Mouse (Mus musculus) forebrain, embryonic 15.5 days (tissue): Measurements from ENCODE around the gene Igfbpl1. TPM values are rescaled to one million over a fixed set of nuclear protein-coding genes. Genes with fewer than 3 reads are reported as not detected.

Experiments
- ATAC-seq: fragments of 200-750 bp; cut with Nextera tagmentation; replicated peaks from 2 replicates; pipeline ENCODE4 v1.8.0; 2017; ENCODE audit warnings: mild to moderate bottlenecking, moderate TSS enrichment, moderate library complexity
- H3K27ac ChIP-seq: fragments of 300-500 bp; sonication (generic); replicated peaks from 2 replicates; pipeline ENCODE4 v1.5.1; 2015; ENCODE audit warnings: mild to moderate bottlenecking, inconsistent platforms
- H3K27me3 ChIP-seq: fragments of 300-500 bp; sonication (generic); 2 replicates; pipeline ENCODE4 v1.6.1; 2015; ENCODE audit warnings: inconsistent platforms
- H3K36me3 ChIP-seq: fragments of 300-500 bp; sonication (generic); 2 replicates; pipeline ENCODE4 v1.6.1; 2015; ENCODE audit warnings: mild to moderate bottlenecking, inconsistent platforms
- H3K4me1 ChIP-seq: fragments of 300-500 bp; sonication (generic); 2 replicates; pipeline ENCODE4 v1.6.1; 2015; ENCODE audit warnings: inconsistent platforms
- H3K4me2 ChIP-seq: fragments of 300-500 bp; sonication (generic); replicated peaks from 2 replicates; pipeline ENCODE4 v1.6.1; 2015; ENCODE audit warnings: mild to moderate bottlenecking, inconsistent platforms
- H3K4me3 ChIP-seq: fragments of 300-500 bp; sonication (generic); 2 replicates; pipeline ENCODE4 v1.5.1; 2015; ENCODE audit warnings: mild to moderate bottlenecking, inconsistent platforms
- H3K9ac ChIP-seq: fragments of 300-500 bp; sonication (generic); replicated peaks from 2 replicates; pipeline ENCODE4 v1.6.1; 2015; ENCODE audit warnings: mild to moderate bottlenecking, inconsistent platforms
- H3K9me3 ChIP-seq: fragments of 300-500 bp; sonication (generic); 2 replicates; pipeline ENCODE4 v1.6.1; 2016; ENCODE audit warnings: inconsistent platforms
- WGBS: fragments of 180-500 bp; shearing (Covaris S2); methylation state at CpG from one replicate; pipeline ENCODE4 v1.1.7; 2015; ENCODE audit warnings: mixed read lengths; 5-methylcytosine and 5-hydroxymethylcytosine counted together
- polyA plus RNA-seq: library from polyadenylated mRNA; unstranded; fragments of >200 nt; fragmentation: Nextera tagmentation; extraction: Ambion mirVana; gene quantifications from 2 replicates; pipeline ENCODE4 v1.2.1, GENCODE M21; 2015

Igfbpl1 gene
- polyA plus RNA-seq, 1 experiment from 2014 or later, result 114 TPM

DNA sequence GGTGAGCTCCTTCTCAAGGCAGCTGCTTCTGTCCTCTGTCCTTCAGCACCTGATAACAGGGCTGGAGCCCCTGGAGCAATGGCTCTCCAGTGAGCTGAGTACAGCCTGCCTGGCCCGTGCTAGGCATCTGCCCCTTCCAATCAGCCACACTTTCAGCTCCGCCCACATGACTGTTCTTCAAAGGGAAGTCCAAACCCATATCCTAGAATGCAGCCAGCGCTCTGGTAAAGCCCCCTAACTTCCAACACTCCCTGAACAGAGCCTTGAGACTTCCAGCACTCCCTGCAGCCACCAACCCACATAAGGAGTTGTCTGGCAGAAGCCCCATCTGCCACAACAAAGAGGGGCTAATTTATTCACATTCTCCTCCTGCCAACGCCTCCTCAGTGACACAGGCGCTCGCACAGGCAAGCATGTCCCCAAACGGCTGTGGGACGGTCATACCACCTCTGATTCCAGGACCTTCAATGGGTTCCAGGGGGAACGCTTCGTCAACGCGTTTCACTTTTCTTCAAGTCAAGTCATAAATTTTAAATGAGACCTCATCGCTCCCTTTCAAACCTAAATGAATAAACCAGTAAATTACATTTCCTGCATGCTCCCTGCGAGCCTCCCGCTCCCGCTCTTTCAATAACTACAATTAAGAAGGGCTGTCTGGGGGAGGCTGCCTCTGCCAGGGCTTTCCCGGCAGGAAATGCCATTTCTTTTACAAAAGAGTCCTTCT lies 7.4 kb downstream of the Igfbpl1 start:
- H3K4me2 ChIP-seq, result peak overlapping the region; percentile 39
- peak overlapping the region; percentile 15 for H3K4me3 ChIP-seq
- peak overlapping the region; percentile 27 for H3K9ac ChIP-seq
- under 1% methylated on average over 17 of the region's 17 CpGs for WGBS
- peaks cover 89% of the 10 kb centered on the region for H3K4me1 ChIP-seq
- H3K36me3 ChIP-seq, result peaks cover 24% of the 10 kb centered on the region
- H3K27me3 ChIP-seq, result no peaks in the 10 kb centered on the region
- peak overlapping the region; percentile 99 for H3K27ac ChIP-seq
- no peaks in the 10 kb centered on the region for H3K9me3 ChIP-seq
- ATAC-seq, result peak; percentile 84

DNA sequence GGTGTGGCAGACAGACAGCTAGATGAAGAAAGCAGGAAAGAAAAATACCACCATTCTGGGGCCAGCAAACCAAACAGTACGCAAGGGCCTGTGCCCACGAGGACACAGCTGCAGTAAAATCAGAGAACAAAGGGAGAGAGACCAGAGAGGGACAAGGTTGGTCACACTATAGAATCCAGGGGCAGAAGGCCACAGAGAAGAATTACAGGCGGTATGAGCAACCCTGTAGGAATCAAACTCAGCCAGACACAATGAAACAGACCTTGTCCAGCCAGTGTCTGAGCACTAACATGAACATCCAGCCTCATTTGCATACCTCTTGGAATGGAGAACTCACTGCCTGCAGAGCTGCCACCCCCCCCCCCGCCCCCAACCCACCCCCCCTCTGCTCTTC lies 7.9 kb downstream of the Igfbpl1 start:
- Histone ChIP-seq H3K9me3 (no peaks in the 10 kb centered on the region), H3K9ac (peak overlapping the region; percentile 27), H3K36me3 (peaks cover 30% of the 10 kb centered on the region), H3K27me3 (no peaks in the 10 kb centered on the region), H3K27ac (peak overlapping the region; percentile 99), H3K4me1 (peaks cover 83% of the 10 kb centered on the region), H3K4me3 (peak overlapping the region; percentile 15), H3K4me2 (peak overlapping the region; percentile 39)
- WGBS, result 10% methylated on average over 4 of the region's 4 CpGs
- no peak; the same call in 1 of the 2 replicates for ATAC-seq

DNA sequence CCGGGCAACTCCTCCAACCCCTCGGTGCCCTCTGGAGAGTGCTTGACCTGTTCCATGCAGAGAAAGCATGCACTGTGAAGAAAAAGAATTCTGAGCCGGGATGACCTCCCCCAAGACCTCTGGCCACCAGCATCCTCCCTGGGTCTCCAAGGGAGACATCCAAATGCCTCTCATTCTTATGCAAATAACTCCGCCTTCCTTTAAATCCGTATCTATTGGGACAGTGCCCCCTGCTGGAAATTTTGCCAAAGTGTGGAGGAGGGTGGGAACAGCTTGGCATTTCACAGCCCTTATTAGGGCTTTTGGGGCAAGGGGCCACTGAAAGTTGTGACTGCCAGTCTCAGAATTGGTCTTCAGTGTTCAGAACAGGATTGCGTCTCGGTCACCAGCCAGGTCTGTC lies 11.2 kb downstream of the Igfbpl1 start:
- Histone ChIP-seq H3K36me3 (peaks cover 36% of the 10 kb centered on the region), H3K9ac (no peak overlapping the region), H3K27me3 (no peaks in the 10 kb centered on the region), H3K4me2 (no peak overlapping the region), H3K4me3 (no peak overlapping the region), H3K27ac (peak overlapping the region; percentile 39), H3K4me1 (peaks cover 52% of the 10 kb centered on the region), H3K9me3 (no peaks in the 10 kb centered on the region)
- 21% methylated on average over 7 of the region's 7 CpGs for WGBS
- no peak for ATAC-seq

DNA sequence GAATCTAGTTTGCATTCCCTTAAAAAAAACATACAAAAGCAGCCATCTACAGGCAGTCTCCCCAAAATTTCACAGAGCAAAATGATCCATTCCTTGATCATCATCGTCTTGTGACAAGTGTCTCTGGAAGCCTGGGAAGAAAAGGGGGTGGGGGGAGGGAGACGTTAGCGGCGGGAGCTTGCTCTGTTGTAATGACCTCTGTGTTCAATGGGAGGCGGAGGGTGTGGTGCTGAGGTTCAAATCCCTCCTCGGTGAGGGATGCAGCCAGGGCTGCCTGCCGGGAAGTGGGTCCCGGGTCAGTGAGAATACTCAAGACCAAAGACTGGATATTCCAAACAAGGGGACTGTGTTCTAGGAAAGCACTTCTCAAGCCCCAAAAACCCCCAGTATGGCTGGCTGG lies 15.5 kb downstream of the Igfbpl1 start:
- Histone ChIP-seq H3K9me3 (no peaks in the 10 kb centered on the region), H3K4me1 (peaks cover 15% of the 10 kb centered on the region), H3K36me3 (peaks cover 65% of the 10 kb centered on the region), H3K4me2 (no peak overlapping the region), H3K27ac (no peak overlapping the region), H3K27me3 (no peaks in the 10 kb centered on the region), H3K9ac (no peak overlapping the region), H3K4me3 (no peak overlapping the region)
- no peak for ATAC-seq
- 22% methylated on average over 8 of the region's 8 CpGs for WGBS

DNA sequence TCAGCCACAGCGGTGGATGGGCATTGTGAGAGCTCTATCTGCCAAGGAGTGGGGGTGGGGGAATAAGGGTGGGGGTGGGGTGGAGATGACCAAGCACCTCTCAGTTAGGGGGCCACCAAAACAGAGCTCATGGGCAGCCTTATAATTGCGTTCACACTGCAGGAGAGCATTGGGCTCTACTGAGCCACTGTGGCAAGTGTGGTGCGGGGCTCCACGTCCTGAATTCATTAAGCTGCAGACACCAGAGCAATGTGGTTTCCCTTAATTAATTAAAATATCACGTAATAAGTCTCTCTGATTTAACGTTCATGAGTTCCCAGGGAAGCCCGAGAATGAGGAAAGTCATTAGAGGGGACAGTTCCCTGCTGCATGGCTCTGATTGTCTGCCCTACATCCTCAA lies 18.7 kb downstream of the Igfbpl1 start:
- H3K4me1 ChIP-seq, result peaks cover 6% of the 10 kb centered on the region; the same call in 1 of the 2 replicates
- no peak overlapping the region for H3K27ac ChIP-seq
- H3K27me3 ChIP-seq, result no peaks in the 10 kb centered on the region
- H3K4me2 ChIP-seq, result no peak overlapping the region
- no peak overlapping the region for H3K9ac ChIP-seq
- WGBS, result 19% methylated on average over 7 of the region's 7 CpGs
- ATAC-seq, result no peak
- no peaks in the 10 kb centered on the region for H3K9me3 ChIP-seq
- peaks cover 47% of the 10 kb centered on the region for H3K36me3 ChIP-seq
- H3K4me3 ChIP-seq, result no peak overlapping the region

DNA sequence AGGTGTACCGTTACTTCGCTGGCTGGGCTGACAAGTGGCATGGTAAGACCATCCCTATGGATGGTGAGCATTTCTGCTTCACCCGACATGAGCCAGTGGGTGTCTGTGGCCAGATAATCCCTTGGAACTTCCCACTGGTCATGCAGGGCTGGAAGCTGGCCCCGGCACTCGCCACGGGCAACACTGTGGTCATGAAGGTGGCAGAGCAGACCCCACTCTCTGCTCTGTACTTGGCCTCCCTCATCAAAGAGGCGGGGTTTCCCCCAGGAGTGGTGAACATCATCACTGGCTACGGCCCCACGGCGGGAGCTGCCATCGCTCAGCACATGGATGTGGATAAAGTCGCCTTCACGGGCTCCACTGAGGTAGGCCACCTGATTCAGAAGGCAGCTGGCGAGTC lies 23.8 kb downstream of the Igfbpl1 start:
- H3K4me2 ChIP-seq, result no peak overlapping the region
- peaks cover 20% of the 10 kb centered on the region for H3K36me3 ChIP-seq
- H3K4me3 ChIP-seq, result no peak overlapping the region
- H3K27ac ChIP-seq, result no peak overlapping the region
- no peaks in the 10 kb centered on the region for H3K27me3 ChIP-seq
- H3K9ac ChIP-seq, result no peak overlapping the region
- H3K4me1 ChIP-seq, result peaks cover 24% of the 10 kb centered on the region
- H3K9me3 ChIP-seq, result no peaks in the 10 kb centered on the region
- no peak for ATAC-seq
- WGBS, result 94% methylated on average over 14 of the region's 14 CpGs

DNA sequence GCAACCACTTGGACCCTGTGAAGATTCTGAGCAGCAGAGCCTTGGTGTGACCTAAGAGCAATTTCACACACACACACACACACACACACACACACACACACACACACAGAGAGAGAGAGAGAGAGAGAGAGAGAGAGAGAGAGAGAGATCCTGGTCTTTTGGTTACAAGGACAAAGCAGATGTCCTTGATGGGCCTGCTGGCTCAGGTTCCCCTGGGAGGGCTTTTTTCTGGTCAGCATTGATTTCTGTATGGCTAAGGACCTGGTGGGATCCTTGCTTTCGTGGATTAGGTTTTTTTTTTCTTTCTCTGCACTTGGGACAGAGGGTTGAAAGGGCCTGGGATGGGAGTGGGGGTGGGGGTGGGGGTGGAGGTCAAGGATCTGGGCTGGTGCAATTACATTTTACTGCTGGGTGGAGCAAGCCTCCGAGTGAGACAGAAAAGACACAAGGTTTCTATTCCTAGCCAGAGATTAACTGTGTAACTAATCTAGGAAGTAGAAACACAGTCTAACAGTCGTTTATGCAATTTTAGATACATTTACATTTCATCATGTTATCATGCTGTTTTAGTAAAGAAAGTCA lies 26.7 kb downstream of the Igfbpl1 start:
- Histone ChIP-seq H3K36me3 (peaks cover 13% of the 10 kb centered on the region), H3K9ac (no peak overlapping the region), H3K9me3 (no peaks in the 10 kb centered on the region), H3K4me3 (no peak overlapping the region), H3K27me3 (no peaks in the 10 kb centered on the region), H3K4me2 (peak overlapping the region; percentile 65), H3K27ac (no peak overlapping the region), H3K4me1 (peaks cover 29% of the 10 kb centered on the region)
- no peak for ATAC-seq
- whole genome bisulfite sequencing, result 46% methylated on average over 3 of the region's 3 CpGs

DNA sequence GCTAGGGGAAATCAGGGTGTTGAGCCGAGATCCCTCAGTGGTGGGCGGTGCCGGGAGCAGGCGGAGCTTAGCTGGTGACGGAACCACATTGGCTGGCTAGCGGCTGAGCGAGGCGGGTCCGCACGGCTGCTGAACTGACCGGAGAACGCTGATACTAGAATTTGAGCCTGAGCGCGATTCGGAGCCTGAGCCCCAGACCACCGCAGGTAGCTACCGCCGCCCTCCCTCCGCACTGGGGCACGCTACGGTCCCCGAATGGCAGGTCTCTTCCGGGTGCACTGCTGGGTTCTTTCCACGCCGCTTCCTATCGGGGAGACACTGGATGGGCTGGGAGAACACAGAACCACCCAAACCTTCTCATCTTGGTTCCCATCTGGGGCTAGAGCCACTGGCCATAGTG lies 27.8 kb downstream of the Igfbpl1 start, which contains the start of gene Aldh1b1:
Gene Aldh1b1 (plus strand): TSS at position 59 of the 400 bp plus-strand sequence.
- Histone ChIP-seq H3K9ac (peak within 1 kb of the TSS; percentile 69), H3K27me3 (no peaks in the 10 kb centered on the region), H3K36me3 (peaks cover 13% of the 10 kb centered on the region), H3K4me1 (peaks cover 29% of the 10 kb centered on the region), H3K27ac (peak within 1 kb of the TSS; percentile 48), H3K4me3 (peak within 1 kb of the TSS; percentile 50), H3K9me3 (no peaks in the 10 kb centered on the region), H3K4me2 (peak within 1 kb of the TSS; percentile 65)
- peak; percentile 89 for ATAC-seq
- WGBS, result 2% methylated on average over 26 of the region's 26 CpGs

DNA sequence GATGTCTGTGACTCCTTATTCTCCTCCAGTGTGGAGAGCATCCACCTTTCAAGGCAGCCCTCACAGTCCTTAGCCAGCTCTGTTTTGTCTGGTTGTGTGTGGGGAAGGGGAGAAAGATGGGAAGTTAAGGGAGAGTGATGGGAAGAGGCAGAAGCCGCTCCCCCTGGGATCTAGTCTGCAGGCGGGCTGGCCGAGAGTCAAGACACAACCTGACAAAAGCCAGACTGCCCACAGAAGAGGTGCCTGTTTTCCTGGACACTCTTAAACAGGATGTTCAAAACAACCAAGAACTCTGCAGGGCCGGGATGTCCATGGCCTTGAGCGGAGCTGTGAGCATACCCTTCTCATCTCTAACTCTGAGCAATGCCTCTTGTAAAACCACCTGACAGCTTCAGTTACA lies 30.0 kb downstream of the Igfbpl1 start:
- 81% methylated on average over 5 of the region's 5 CpGs for WGBS
- Histone ChIP-seq H3K36me3 (no peaks in the 10 kb centered on the region), H3K27me3 (no peaks in the 10 kb centered on the region), H3K4me2 (no peak overlapping the region), H3K27ac (no peak overlapping the region), H3K4me3 (no peak overlapping the region), H3K9me3 (no peaks in the 10 kb centered on the region), H3K9ac (no peak overlapping the region), H3K4me1 (peaks cover 29% of the 10 kb centered on the region)
- ATAC-seq, result no peak

DNA sequence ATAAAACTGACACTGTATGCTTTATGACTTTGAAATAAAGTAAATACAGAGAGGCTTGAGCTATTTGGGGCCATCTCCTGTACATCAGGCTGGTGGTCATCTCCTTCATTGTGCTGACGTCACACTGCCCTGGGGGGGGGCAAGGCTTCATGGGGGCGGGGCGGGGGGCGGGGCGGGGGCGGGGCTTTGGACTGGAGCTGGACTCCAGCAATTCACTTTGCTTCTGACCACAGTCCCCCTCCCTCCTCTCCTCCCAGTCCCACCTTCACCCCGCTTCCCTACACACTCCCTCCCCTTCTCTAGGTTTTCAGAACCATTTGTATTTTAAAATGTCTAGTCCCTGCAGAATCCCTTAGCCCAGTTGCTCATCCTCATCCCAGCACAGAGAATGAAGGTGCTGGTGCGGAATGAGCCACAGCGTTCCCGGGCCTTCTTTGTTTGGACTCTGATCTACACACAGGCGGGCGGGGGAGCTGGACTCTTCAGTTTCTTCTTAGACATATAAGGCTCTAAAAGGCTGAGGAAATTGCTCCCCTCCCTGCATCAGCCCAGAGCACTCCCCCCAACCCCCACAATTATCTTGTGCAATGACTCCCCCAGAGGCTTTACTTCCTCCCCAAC lies 31.4 kb downstream of the Igfbpl1 start:
- ATAC-seq, result no peak
- peak overlapping the region; percentile 33 for H3K9ac ChIP-seq
- under 1% methylated on average over 12 of the region's 12 CpGs for WGBS
- peaks cover 23% of the 10 kb centered on the region for H3K4me1 ChIP-seq
- H3K27ac ChIP-seq, result peak overlapping the region; percentile 56; the same call in 1 of the 2 replicates
- no peaks in the 10 kb centered on the region for H3K36me3 ChIP-seq
- H3K27me3 ChIP-seq, result no peaks in the 10 kb centered on the region
- peak overlapping the region; percentile 16; the same call in 1 of the 2 replicates for H3K4me3 ChIP-seq
- peak overlapping the region; percentile 41 for H3K4me2 ChIP-seq
- H3K9me3 ChIP-seq, result no peaks in the 10 kb centered on the region

DNA sequence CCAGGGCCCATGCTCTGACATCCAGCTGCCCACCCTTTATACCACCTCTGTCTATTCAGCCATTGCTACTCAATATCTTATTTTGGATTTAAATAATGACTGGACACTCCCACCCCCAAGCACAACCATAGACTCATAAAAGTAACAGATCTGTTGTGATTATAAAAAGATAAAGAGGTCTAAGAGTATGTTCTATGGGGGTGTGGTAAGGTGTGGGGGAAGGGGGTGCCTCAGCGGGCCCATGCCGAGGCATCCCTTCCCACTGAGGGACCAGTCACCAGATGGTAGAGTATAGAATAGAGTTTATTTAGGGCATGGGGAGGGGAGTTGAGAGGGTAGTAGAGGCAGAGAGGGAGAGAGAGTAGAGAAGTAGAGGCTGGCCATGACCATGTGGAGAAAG lies 36.7 kb downstream of the Igfbpl1 start:
- ATAC-seq, result no peak
- no peaks in the 10 kb centered on the region for H3K36me3 ChIP-seq
- H3K9ac ChIP-seq, result no peak overlapping the region
- 76% methylated on average over 2 of the region's 2 CpGs for WGBS
- H3K4me2 ChIP-seq, result no peak overlapping the region
- no peaks in the 10 kb centered on the region for H3K9me3 ChIP-seq
- no peak overlapping the region for H3K4me3 ChIP-seq
- H3K27me3 ChIP-seq, result no peaks in the 10 kb centered on the region
- peaks cover 18% of the 10 kb centered on the region for H3K4me1 ChIP-seq
- H3K27ac ChIP-seq, result peak overlapping the region; percentile 66

DNA sequence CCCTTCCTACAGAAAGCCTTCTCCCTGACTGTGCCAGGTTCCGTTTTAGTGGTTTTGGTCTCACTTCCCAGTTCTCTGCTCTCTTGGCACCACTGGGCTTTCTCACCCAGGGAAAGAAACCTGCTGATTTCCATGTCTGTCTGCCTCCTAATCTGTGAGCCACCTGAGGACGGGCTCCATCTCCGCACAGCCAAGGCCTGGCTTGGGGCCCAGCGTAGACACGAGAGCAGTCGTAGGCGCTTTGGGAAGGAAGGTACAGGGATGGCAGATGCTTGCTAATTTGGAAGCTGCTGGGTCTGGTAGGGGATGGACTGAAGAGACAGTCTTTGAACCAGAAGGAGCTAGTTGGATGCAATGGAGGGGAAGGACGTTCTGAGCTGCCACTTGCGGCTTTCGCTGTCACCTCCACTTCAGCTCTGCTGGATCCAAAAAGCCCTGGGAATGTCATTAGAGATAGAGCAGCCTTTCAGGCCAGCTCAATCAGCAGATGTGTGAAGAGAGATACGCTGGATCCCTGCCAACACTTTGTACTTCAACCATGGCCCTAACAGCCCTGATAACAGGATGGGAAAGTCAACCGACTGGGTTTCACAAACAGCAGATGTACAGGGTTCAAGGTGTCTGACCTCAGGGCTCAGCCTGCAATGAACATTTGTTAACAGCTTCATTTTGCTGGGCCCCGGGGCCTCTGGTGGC lies 37.3 kb downstream of the Igfbpl1 start:
- ATAC-seq, result peak; percentile 62
- 39% methylated on average over 13 of the region's 13 CpGs for WGBS
- H3K27ac ChIP-seq, result peak overlapping the region; percentile 66

More for the DNA sequence above, 37.3 kb downstream of the Igfbpl1 start:
- H3K4me3 ChIP-seq, result no peak overlapping the region
- no peak overlapping the region for H3K9ac ChIP-seq
- no peaks in the 10 kb centered on the region for H3K27me3 ChIP-seq
- H3K4me1 ChIP-seq, result peaks cover 18% of the 10 kb centered on the region
- no peak overlapping the region for H3K4me2 ChIP-seq
- no peaks in the 10 kb centered on the region for H3K36me3 ChIP-seq
- no peaks in the 10 kb centered on the region for H3K9me3 ChIP-seq
